Mouse (Mus musculus) heart, postnatal 14 days (tissue): ENCODE results near the gene Ip6k3. TPM values are rescaled to one million over a fixed set of nuclear protein-coding genes. Genes with fewer than 3 reads are reported as not detected.

ENCODE experiments used
- DNase-seq, 2 experiments: peaks; one replicate each; pipeline ENCODE4 v3.0.0; 2021 to 2022
- intact Hi-C: fragments of 180-260 bp; cut with DNase I; formaldehyde crosslinking; loops from one replicate; pipeline ENCODE4 v1.15.1; 2025
- total RNA-seq, 2 experiments: library from RNA; stranded (reverse); gene quantifications; 2 replicates each; pipeline ENCODE4 v1.2.3; 2021

Gene Ip6k3
- total RNA-seq, 2 experiments from 2014 or later: 8.9 to 10.7 TPM

GRCm38 (mm10) chr17:27129819-27130218, 37.8 kb downstream of the Ip6k3 start:
- intact Hi-C loops: loop anchor here (10.0 kb wide), 2 partner anchors 195 to 385 kb away; partner anchors contain the start of genes Cuta and Phf1
- no peak for DNase-seq

GRCm38 (mm10) chr17:27129291-27129690, 38.3 kb downstream of the Ip6k3 start:
- DNase-seq: no peak
- intact Hi-C loops: loop anchor here (10.0 kb wide), 1 partner anchor 194 kb away; the partner anchor contains the start of genes Cuta and Phf1

- intact Hi-C loops: loop anchor here (10.0 kb wide), 1 partner anchor 193 kb away; the partner anchor contains the start of genes Cuta and Phf1
- DNase-seq: no peak
These were observed 39.4 kb downstream of the Ip6k3 start for GRCm38 (mm10) chr17:27128189-27128588.

- intact Hi-C loops: loop anchor here (10.0 kb wide), 1 partner anchor 192 kb away; the partner anchor contains the start of genes Cuta and Phf1
- DNase-seq: no peak
These were observed 40.6 kb downstream of the Ip6k3 start for GRCm38 (mm10) chr17:27126974-27127373.

- no peak for DNase-seq
- intact Hi-C loops: loop anchor here (2.0 to 10.0 kb wide), 2 partner anchors 93 to 191 kb away; partner anchors contain the start of genes Cuta and Phf1
These were observed 41.9 kb downstream of the Ip6k3 start for GRCm38 (mm10) chr17:27125669-27126202.

- intact Hi-C loops: loop anchor here (2.0 to 10.0 kb wide), 2 partner anchors 92 to 190 kb away; partner anchors contain the start of genes Cuta and Phf1
- peak; percentile 77 to 87 for DNase-seq
These were observed 42.4 kb downstream of the Ip6k3 start for GRCm38 (mm10) chr17:27125185-27125584.

GRCm38 (mm10) chr17:27123813-27124375, 43.7 kb downstream of the Ip6k3 start:
- intact Hi-C loops: loop anchor here (2.0 to 10.0 kb wide), 2 partner anchors 91 to 189 kb away; partner anchors contain the start of genes Cuta and Phf1
- DNase-seq: no peak

- DNase-seq: no peak
- intact Hi-C loops: loop anchor here (10.0 kb wide), 1 partner anchor 188 kb away; the partner anchor contains the start of genes Cuta and Phf1
These were observed 44.5 kb downstream of the Ip6k3 start for GRCm38 (mm10) chr17:27123103-27123502.

- intact Hi-C loops: loop anchor here (10.0 kb wide), 1 partner anchor 188 kb away; the partner anchor contains the start of genes Cuta and Phf1
- no peak for DNase-seq
These were observed 44.9 kb downstream of the Ip6k3 start for GRCm38 (mm10) chr17:27122701-27123100.

GRCm38 (mm10) chr17:27121781-27122180, 45.8 kb downstream of the Ip6k3 start:
- no peak for DNase-seq
- intact Hi-C loops: loop anchor here (10.0 kb wide), 1 partner anchor 187 kb away; the partner anchor contains the start of genes Cuta and Phf1

- intact Hi-C loops: loop anchor here (10.0 kb wide), 1 partner anchor 186 kb away; the partner anchor contains the start of genes Cuta and Phf1
- DNase-seq: no peak
These were observed 46.3 kb downstream of the Ip6k3 start for GRCm38 (mm10) chr17:27121266-27121665.

- peak; percentile 78 to 86 for DNase-seq
- intact Hi-C loops: loop anchor here (10.0 kb wide), 1 partner anchor 186 kb away; the partner anchor contains the start of genes Cuta and Phf1
These were observed 47.0 kb downstream of the Ip6k3 start for GRCm38 (mm10) chr17:27120561-27121024.

GRCm38 (mm10) chr17:27119954-27120353, 47.6 kb downstream of the Ip6k3 start:
- peak; percentile 36 to 46 for DNase-seq
- intact Hi-C loops: loop anchor here (10.0 kb wide), 1 partner anchor 185 kb away; the partner anchor contains the start of genes Cuta and Phf1

- intact Hi-C loops: no loop called here
- DNase-seq: no peak
These were observed 48.1 kb downstream of the Ip6k3 start for GRCm38 (mm10) chr17:27119540-27119895.

- DNase-seq: peak; percentile 36 to 60
- intact Hi-C loops: no loop called here
These were observed 48.7 kb downstream of the Ip6k3 start for GRCm38 (mm10) chr17:27118676-27119539.

- no peak for DNase-seq
- intact Hi-C loops: no loop called here
These were observed 57.5 kb downstream of the Ip6k3 start for GRCm38 (mm10) chr17:27110072-27110471.

GRCm38 (mm10) chr17:27107936-27108335, 59.7 kb downstream of the Ip6k3 start:
- intact Hi-C loops: no loop called here
- no peak for DNase-seq

- intact Hi-C loops: no loop called here
- peak in 1 of 2 experiments; percentile 42 for DNase-seq
These were observed 60.9 kb downstream of the Ip6k3 start for GRCm38 (mm10) chr17:27106745-27107144.

GRCm38 (mm10) chr17:27105698-27106470, 61.7 kb downstream of the Ip6k3 start:
- intact Hi-C loops: no loop called here
- no peak for DNase-seq
